Mouse (Mus musculus): ENCODE results near the gene Myrip. TPM values are rescaled to one million over a fixed set of nuclear protein-coding genes. Genes with fewer than 3 reads are reported as not detected.
A peak's percentile ranks its signal among the peaks of the same experiment; 100 is the strongest.

Myrip gene
- total RNA-seq, 2 experiments from 2014 or later, result 0.97 to 4.5 TPM

DNA sequence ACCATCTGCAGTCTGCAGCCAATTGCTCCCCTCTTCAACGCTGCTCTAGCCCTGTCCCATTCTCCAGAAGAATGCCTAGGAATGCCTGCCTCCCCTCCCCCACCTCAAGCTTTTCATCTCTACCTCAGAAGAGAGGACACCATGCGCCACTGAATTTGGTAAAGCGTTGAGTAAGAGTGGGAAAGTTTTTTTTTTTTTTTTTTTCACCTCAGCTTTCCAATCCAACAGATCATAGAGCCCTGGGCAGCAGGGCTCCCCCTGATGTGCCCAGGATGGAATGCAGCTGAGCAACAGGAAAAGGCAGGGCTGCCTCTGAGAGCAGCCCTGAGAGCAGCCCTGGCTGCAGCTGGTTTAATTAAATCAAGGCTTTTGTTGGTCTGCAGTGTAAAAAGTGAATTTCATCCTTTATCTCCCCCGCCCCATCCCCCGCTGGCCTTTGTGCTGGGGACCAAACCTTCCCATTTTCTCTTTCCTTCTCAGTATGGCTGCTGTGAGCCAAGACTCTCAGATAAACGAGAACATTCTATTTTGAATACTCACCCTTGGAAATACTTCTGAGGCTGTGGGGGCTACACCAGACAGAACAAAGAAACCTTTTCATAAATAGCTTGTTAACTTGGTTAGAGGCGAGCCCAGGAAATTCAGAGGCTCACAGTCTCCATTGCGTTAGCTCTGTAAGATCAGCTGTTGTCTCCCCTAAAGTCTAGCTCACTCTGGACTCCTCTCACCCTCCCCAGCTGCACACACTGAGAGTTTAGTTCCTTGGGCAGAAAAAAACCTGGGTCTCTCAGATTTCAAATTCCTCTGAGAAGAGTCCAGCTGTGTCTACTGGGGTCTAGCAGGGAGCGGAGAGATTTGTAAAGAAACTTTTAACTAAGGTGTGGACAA lies 154.7 kb downstream of the Myrip start:
- no peak for DNase-seq

DNA sequence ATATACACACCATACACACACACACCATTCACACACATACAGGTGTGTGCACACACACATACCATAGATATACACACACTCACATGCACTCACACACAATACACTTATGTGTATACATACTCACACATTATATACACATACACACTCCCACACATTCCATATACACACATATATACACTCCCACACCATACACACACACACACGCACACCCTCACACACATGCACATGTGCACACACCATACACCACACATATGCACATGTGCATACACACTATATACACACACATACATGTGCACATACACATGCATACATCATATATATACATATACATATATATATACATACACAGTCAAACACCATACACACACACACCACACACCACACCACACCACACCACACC lies 169.1 kb downstream of the Myrip start:
- no peak for DNase-seq

DNA sequence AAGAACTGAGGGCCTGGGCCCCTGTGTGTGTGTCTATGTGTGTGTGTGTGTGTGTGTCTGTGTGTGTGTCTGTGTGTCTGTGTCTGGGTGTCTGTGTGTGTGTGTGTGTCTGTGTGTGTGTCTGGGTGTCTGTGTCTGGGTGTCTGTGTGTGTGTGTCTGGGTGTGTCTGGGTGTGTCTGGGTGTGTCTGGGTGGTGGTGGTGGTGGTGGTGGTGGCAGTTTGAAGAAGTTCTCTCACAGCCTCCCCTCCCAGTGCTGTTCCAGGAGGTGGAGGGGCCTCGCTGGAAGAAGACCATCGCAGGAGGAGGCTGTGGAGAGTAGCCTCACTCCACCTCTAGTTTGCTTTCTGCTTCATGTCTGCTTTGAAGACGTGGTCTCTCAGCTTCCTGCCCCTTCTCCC lies 180.3 kb downstream of the Myrip start:
- DNase-seq, result no peak

DNA sequence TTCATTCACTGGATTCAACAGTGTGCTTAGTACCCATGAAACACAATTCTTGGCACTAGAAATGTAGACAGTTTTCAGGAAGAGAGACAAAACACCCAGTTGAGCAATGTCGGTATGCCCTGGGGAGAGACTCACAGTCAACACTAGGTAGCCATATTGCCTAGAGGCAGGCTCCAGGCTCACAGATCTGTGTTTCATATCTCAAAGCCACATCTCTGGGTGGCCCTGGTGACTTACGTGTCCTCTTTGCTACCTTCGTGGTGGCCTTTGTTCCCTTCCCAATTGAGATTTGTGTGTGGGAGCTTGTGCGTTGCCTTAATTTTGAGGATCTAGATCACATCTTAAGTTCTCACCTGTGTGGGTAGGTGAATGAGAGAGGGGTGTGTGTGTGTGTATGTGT lies 181.1 kb downstream of the Myrip start:
- DNase-seq, result no peak

DNA sequence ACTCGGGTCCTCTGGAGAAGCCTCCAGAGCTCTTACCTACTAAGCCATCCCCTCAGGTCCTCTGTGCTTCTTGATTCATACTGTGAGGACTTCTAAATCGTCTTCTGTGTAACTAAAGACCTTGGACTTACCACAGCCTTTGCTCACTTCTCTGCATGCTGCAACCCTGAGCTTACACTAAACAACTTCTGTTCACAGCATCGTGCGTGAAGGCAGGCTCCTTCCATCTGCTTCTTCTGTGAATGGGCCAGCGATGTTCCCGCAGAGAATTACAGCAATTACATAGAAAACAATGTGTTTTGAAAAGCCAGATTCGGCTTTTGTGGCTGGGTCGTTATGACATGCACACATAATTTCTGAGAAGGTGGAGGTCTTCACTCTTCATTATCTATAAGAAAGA lies 181.8 kb downstream of the Myrip start:
- no peak for DNase-seq

DNA sequence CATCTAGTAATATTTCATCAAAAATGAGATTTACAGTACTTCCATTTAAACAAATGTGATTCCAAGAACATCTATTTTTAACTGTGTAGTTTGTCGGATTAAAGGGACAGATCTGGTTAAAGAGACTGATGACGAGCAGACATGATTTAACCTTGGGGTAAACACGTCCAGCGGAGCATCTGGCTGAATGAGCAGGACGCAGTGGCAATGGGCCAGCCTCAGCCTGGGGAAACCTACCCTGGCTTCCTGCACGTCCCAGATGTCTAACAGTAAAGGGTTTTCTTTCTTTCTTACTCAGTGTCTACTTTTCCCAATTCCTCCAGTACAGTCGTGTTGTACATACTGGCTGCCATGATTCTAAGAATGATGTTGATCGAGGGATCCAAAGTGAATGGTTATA lies 185.8 kb downstream of the Myrip start:
- peak; percentile 21 for DNase-seq

DNA sequence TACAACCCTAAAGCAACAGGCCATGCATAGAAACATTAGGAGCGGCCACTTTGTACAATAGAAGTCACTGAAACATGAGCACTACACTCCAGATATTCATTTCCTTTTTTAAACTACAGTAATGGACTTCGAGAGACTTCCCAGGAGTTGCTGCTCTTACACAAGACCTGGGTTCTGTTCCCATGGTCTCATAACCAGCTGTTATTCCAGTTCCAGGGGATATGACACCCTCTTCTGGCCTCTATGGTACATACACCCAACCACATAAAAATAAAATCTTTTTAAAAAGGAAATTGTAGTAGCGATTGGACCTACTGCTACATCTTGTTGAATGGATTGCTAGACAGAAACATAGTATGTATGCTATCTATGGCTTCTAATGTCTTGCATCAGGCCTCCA lies 190.2 kb downstream of the Myrip start:
- no peak for DNase-seq

DNA sequence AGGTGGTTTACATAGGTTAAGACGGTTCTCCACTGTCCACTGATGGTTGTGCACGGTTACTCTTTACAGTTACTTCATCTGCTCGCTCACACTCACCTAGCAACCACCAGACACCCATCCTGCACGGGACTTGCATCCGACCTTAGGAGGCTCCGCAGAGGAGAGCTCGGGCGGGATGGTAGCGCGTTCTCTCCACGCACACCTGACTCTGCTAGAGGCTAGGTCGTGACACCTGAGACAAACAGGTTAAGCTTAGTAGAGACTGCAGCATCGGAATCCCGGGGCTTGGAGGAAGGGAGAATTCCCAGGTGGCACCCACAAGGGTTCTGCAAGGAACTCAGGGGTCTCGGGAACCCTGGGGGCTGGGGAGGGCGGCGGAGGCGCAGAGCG lies 190.7 kb downstream of the Myrip start, which contains the start of gene Eif1b:
TSS of gene Eif1b (plus strand) at position 223 of the 390 bp plus-strand sequence.
- DNase-seq, result no peak

DNA sequence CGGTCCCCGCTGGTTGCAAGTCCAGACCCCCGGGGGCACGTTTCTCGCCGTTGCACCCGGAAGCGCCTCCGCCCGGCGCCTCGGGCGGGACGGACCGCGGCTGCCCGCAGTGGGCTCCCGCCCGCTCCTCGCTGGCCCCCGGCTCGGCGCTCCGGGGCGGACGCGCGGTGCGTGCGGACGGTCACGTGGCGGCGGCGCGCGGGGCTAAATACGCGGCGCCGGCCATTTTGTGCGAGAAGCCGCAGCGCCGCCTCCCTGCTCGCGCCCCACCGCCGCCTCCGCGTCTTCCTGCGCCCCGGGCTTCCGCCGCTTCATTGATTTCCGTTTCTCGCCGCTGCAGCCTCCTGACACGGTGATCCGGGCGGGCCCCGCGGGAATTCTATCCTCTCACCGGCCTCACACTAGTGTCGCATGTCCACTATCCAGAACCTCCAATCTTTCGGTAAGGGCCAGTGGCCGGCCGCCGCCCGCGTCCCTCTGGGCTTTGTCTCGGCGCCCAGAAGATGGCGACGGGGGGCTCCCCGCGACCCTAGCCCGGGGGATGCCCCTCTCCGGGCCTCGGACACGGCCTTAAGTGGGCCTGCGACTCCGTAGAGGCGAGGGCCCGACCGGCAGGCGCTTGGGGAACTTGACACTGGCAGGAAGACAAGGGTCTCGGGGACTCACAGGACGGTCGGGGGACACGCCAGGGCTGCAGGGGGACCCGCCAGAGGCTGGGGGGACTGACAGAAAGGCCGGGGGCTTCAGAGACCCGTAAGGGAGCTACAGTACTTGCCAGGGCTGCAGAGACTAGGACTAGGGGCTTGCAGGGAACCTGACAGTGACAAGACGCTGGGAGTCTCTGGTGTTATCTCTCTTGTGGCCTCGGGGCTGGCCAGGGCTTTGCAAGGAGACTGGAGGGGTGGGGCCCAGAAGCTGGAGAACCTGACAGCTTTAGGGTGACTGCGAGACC lies 191.4 kb downstream of the Myrip start:
- peak; percentile 79 for DNase-seq

DNA sequence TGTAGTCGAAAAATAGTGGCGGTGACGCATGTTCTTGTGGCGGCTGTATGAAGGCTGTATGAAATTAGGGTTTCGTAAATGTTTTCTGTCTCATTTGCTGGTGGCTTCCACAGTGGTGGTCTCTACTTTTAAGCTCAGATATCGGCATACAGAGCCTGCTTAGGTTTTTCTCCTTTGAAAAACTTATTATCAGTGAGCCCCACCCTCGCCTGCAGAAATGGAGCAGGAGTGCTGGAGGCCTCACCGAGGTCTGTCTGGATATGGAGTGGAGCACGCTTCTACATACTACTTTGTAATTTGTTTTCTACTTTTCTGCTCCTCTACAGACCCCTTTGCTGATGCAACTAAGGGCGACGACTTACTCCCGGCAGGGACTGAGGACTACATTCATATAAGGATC lies 192.5 kb downstream of the Myrip start:
- no peak for DNase-seq

DNA sequence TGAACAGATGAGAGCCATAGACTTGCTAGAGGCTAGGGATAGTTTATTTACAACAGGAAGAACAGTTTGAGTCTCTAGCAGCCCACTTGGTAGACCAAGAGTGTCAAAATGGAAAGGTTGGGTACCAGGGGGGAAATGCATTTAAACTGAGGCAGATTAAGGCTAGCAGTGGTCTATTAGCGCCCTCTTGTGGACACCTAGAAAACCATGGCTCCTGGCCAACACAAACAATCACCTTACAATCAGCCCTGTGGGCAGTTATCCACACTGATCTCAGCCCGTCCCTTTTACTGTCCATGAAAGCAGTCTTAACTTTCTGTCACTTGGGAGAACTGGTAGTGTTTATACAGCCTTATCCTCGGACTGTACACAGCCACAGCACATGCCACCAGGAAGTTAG lies 195.4 kb downstream of the Myrip start:
- DNase-seq, result peak; percentile 23

DNA sequence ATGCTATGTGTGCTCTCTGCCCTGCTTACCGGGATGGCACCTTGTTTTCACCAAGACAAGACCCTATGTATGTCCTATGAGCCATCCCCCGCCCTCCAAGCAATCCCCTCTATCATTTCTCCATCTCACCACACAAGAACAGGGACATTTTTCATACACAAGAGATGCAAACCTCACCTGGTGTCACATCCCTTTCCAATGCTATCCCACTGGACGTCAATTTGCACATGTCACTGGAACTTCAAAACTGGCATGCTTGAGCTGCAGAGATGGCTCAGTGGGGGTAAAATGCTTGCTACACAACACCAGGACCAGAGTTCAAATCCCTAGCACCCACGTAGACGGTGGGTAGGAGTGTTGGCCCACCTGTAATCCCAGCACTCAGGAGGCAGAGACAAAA lies 196.7 kb downstream of the Myrip start:
- DNase-seq, result no peak

DNA sequence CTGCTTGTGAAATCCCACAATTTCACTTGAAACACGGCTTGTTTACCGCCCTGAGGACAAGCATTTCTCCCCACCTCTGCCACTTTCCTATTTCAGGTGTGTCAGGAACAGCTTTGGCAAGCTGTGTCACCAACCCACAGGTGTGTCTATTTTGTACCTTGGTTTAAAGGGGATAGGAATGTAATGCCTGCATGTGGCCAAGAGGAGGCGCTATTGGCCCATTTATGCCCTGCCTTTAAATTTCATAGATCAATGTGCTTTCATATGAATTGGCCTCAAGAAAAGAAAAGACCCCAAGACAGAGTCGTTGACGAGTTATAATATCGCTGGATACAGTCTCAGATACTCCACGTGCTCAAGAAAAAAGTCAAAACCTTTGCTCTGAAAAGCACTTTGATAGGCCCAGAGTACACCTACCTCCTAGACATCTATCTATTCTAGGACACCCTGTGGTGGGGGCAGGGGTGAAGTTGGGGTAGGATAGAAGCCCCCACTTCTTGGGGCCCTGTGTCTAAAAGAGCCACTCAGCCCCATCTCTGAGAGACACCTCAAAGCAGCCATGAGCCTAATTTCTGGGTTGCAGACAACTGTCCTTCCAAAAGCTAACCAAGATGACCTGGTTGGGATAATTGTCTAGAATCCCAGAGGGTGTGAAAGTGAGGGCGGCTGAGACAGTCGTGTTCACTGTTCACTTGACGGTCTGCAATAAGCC lies 200.0 kb downstream of the Myrip start:
- no peak for DNase-seq

DNA sequence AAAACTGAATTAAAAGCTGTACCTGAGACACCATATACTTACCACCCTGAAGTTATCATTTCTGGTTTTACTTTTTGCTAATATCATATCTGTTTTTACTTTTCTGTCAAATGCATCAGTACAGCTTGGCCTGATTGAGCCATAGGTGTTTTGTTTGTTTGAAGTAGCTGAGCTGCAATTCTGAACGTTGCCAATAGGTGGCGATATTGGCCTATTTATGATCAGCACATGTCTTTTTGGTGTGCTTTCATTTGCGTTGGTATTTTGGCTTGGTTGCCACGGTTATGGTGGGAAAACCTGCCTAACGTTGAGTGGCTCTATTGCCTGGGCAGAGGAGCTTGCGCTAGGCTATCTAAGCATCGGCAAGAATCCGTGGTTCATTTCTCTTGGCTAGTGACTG lies 200.7 kb downstream of the Myrip start:
- DNase-seq, result no peak

DNA sequence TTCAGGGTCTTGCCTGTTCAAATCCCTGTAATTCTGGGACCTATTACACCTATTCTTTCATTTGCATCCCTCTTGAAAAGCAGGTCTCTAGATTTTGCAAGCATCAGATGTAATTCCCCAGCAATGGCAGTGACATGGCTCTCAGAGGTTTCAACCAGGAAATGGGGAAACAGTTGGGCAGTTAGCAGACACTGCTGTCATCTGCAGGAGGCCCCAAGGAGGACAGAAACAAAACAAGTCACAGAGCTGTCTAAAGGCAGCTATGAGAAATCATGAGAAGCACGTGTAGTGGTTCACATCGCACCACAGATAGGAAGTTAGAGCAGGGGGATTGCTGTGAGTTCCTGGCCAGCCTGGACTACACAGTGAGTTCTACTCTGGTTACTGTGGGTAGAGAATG lies 203.1 kb downstream of the Myrip start:
- DNase-seq, result no peak

DNA sequence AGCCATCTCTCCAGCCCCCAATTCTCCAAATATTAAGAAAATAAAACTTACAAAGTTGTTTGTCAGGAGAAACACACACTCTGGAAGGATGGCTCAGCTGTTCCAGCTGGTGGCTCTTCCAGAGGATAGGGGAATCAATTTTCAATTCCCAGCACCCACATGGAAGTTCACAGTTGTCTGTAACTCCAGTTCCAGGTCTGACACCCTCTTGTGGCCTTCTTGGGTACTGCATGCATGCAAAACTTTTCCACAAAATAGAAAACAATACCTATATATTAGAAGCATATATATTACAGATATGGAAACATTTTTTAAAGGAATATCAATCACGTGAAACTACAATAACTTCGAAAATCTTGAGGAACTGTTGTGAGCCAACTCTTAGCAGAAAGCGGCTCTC lies 210.5 kb downstream of the Myrip start:
- no peak for DNase-seq

DNA sequence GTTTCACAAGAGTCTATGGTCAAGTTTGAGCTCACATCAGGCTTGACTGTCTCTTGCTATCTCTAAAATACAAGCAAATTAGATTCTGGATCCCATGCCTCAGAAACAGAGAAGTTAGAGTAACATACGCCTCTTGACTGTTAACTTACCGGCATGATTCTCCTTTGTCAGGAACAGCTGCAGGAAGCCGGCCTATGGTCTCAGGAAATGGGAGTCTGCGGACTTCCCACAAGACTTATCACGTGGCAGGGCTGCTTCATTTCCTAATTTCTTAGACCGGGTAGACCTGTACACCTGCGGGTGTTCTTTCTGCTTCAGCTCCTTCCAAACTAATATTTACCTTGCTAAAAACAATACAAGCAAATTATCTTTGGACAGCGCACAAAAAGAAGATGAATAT lies 215.4 kb downstream of the Myrip start:
- no peak for DNase-seq

DNA sequence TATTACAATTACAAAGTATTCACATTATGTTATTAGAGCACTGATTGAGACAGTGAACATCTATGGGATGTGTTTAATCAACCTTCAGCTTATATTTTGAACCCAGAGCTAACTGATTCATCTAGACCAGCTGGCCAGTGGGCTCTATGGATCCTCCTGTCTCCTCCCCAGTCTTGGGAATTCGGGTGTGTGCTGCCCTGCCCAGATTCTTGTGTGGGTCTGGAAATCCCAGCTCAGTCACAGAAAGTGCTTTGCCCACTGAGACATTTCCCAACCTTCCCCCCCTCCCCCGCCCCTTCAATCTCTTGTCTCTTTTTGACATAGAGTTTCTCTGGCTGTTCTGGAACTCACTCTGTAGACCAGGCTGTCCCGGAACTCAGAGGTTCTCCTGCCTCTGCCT lies 217.6 kb downstream of the Myrip start:
- no peak for DNase-seq

DNA sequence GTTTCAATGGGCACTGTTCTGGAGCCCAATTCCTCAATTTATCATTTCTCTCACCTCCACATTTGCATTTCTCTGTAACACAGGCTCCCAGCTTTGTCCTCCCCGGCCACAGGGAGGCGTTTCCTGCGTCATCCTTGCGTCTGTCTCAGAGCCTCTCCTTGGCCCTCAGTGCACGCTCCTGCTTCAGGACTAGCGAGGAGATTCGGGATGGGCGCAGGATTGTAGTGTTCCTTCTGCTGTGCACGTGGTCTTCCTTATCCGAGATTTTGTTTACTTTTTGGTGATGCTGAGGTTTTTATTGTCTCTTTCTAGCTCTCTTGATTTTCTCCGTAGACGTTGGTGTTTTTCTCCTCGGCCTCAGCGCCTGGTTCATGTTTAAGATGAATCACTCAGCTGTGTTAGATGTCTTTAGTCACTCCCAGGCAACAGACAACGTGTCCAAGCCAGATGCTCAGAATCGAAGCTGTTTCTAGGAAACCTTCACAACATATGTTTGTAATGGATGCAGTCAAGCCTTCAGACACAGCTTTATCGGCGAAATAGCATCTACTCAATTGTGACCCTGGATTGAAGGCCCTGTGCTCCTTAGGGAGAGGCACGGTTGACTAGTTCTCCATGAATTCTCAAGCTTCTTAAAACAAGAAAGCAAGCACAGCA lies 218.3 kb downstream of the Myrip start:
- no peak for DNase-seq

DNA sequence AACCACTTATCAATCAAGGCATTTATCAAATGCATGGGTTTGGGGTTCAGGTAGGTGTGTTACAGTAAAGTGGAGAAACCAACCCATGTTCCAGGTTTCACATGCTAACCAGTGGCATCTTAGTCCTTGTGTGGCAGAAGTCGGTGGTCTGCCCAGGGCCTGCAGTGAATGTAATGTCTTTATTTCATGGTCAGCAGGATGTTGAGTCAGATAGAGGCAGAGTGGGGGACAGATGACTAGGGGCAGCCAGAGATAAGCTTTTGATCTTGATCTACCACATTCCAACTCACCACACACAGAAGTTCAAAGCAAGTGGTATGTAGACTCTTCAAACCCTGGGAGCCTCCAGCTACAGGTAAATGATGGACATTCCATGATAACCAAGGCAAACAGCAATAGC lies 219.8 kb downstream of the Myrip start:
- no peak for DNase-seq

Data from gastrocnemius, postnatal 25 days (tissue).